Mouse (Mus musculus) A20 (cell line): ENCODE measurements at regions not wholly inside any gene's neighbourhood (a gene's known extent, or its start where the extent isn't known, plus 50 kb on each side); places are given as distances from the start of the nearest gene placed in this dataset.

Source experiments
- DNase-seq: peaks from one replicate; pipeline ENCODE4 v3.0.0-alpha.2; 2011; ENCODE audit warnings: low read depth, low spot score

GRCm38 (mm10) chr10:37457384-37457783 lies 318.7 kb upstream of the Marcks start:
- DNase-seq = no peak

GRCm38 (mm10) chr10:37449894-37450293 lies 311.2 kb upstream of the Marcks start:
- DNase-seq = no peak

GRCm38 (mm10) chr10:37447333-37448204 lies 308.8 kb upstream of the Marcks start:
- DNase-seq = no peak

- DNase-seq = no peak
Observed at GRCm38 (mm10) chr10:37439863-37440613, 301.3 kb upstream of the Marcks start.

- DNase-seq = no peak
Observed at GRCm38 (mm10) chr10:37438312-37438711, 299.6 kb upstream of the Marcks start.

GRCm38 (mm10) chr10:37436849-37437248 lies 298.1 kb upstream of the Marcks start:
- no peak for DNase-seq

- no peak for DNase-seq
Observed at GRCm38 (mm10) chr10:37434229-37434628, 295.5 kb upstream of the Marcks start.

- no peak for DNase-seq
Observed at GRCm38 (mm10) chr10:37423047-37423446, 284.3 kb upstream of the Marcks start.

GRCm38 (mm10) chr10:37422612-37423011 lies 283.9 kb upstream of the Marcks start:
- no peak for DNase-seq

GRCm38 (mm10) chr10:37416321-37416720 lies 277.6 kb upstream of the Marcks start:
- DNase-seq = no peak

- no peak for DNase-seq
Observed at GRCm38 (mm10) chr10:37412401-37412800, 273.7 kb upstream of the Marcks start.

GRCm38 (mm10) chr10:37409749-37410148 lies 271.0 kb upstream of the Marcks start:
- DNase-seq = no peak

GRCm38 (mm10) chr10:37407487-37407886 lies 268.8 kb upstream of the Marcks start:
- DNase-seq = no peak

GRCm38 (mm10) chr10:37404933-37405332 lies 266.2 kb upstream of the Marcks start:
- DNase-seq = no peak

GRCm38 (mm10) chr10:37404407-37404806 lies 265.7 kb upstream of the Marcks start:
- no peak for DNase-seq

GRCm38 (mm10) chr10:37402376-37402775 lies 263.7 kb upstream of the Marcks start:
- no peak for DNase-seq

GRCm38 (mm10) chr10:37400991-37401390 lies 262.3 kb upstream of the Marcks start:
- no peak for DNase-seq

- DNase-seq = no peak
Observed at GRCm38 (mm10) chr10:37400379-37400778, 261.7 kb upstream of the Marcks start.

- no peak for DNase-seq
Observed at GRCm38 (mm10) chr10:37397271-37397991, 258.7 kb upstream of the Marcks start.

- no peak for DNase-seq
Observed at GRCm38 (mm10) chr10:37390011-37390410, 251.3 kb upstream of the Marcks start.

GRCm38 (mm10) chr10:37386216-37386615 lies 247.5 kb upstream of the Marcks start:
- DNase-seq = peak; percentile 14

- DNase-seq = no peak
Observed at GRCm38 (mm10) chr10:37380024-37380423, 241.3 kb upstream of the Marcks start.
